Mouse (Mus musculus) right cerebral cortex, postnatal 36 days (tissue): ENCODE results near the gene Itga10.
A peak's percentile ranks its signal among the peaks of the same experiment; 100 is the strongest.
"Not testable (repeated sequence)": the region's sequence is repeated elsewhere in the genome, so short reads cannot be mapped to it uniquely, and the experiment has no call there.

Experiments used
- DNase-seq, 2 experiments: peaks; one replicate each; pipeline ENCODE4 v3.0.0; 2022; ENCODE audit warnings: low spot score in 2 of 2, mixed read lengths in 1 of 2

Gene Itga10

DNA sequence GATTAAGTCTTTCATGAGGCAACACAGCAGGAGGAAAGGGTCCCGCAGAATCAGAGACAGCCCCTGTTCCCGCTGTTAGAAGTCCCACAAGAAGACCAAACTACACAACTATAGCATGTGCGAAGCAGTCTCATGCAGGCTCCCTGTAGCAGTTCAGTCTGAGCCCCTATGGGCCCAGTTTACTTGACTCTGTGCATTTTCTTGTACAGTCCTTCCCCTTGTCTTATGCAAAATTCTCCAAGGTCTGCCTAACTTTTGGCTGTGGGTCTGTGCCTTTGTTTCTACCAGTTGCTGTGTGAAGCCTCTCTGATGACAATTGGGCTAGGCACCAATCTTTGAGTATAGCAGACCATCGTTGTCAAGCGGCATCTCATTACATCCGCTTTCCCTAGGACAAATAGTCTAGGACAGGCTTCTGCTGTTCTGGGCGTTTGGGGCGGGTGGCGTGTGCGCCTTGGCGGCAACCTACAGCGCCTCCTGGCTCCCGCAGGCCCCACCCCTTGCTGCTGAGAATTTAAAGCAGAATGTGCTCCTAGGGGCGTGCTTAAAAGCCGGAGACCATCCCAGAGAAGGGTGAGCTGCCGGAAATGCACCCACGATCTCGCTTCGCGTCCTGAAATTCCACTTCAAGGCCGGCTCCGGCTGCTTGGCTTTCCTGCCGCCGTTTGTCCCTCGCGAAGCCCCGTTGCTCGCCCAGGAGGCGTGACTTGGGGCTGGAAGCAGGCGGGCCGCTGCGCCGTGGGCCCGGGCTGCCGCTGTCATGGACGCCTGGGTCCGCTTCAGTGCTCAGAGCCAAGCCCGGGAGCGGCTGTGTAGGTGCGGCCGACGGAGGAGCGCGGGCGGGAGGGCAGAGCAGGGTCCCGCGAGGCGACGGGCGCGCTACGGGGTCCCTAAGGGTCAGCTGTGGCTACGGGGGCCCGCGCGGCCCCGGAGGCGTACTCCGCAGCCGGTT is 10.2 kb upstream of the Itga10 start, which contains the start of the genes Pex11b and Gm42957:
TSS of gene Pex11b (plus strand) at position 449 of the 952 bp plus-strand sequence.
TSS of gene Gm42957 (plus strand) at position 547 of the 952 bp plus-strand sequence.
- peak; percentile 85 to 88 for DNase-seq

DNA sequence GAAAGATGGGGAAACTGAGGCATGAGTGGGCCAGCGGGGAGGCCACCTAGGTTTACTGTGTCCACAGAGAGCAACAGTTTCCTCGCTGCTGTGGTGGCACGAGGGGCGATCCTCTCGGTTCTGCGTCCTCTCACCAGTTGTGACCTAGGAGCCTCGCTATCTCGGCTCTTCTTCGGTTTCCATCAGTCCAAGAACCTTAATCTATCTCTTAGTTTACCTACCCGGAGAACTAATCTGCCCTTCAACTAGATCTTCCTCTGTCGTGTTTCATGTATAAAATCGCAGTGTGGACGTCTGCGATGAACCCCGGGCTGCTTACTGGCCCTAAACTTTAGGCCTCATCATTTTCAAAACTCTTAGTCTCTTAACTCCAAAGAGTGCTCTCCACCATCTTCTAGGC is 9.5 kb upstream of the Itga10 start:
- DNase-seq: no peak

DNA sequence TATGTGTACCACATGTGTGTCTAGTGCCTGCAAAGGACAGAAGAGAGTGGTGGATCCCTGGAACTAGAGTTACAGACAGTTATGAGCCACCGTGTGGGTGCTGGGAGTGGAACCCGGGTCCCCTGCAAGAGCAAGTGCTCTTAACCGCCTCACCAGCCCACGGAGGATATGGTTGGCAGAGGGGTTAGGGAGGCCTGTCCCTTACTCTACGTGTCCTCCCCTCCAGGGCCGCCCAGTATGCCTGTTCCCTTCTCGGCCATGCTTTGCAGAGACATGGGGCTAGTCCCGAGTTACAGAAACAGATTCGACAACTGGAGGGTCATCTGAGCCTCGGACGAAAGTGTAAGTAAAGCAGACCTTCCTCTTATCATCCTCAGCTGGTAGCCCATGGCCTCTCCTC is 8.9 kb upstream of the Itga10 start:
- DNase-seq: no peak

DNA sequence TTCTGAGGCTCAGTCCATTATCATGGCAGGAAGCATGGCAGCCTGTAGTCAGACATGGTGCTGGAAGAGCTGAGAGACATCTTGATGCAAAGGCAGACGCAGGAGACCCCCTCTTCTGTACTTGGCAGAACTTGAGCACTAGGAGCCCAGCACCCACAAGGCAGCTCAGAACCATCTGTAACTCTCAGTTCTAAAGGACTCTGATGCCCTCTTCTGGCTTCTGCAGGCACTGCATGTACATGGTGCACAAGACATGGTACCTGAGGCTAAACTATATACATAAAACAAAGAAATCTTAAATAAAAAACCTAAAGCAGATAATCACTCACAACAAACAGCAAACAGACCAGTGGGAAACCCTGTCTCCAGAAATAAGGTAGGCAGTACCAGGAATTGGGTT is 6.2 kb upstream of the Itga10 start:
- peak in 1 of 2 experiments; percentile 27 for DNase-seq

DNA sequence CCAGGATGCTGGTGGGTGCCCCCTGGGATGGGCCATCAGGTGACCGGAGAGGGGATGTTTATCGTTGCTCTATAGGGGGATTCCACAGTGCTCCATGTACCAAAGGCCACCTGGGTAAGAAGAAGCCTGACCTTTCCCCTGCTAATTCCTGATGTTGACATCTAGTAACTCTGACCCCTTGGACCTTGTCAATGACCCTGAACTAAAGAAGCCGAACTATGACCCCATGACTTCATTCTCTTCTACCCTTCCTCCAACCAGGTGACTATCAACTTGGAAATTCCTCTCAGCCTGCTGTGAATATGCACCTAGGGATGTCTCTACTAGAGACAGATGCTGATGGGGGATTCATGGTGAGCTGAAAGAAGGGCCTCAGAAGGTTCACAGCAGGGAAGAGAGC is 2.0 kb downstream of the Itga10 start:
- no peak for DNase-seq

DNA sequence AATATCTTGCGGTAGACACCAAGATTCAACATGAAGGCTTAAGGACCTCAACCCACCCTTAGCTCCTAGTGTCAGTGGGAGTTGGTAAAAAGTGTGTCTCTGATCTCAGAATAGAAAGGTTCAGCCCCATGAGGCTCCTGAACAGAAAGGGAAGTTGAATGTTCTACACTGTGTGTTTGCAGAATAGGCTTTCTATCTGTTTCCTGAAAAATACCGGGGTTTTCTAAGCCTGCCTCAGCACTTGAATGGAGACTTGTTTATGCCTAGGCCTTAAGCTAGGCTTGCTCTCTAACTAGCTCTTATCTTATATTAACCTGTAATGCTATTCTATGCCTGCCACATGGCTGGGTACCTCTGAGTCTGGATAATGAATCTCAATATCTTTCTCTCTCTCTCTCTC is 15.5 kb downstream of the Itga10 start:
- no peak for DNase-seq

DNA sequence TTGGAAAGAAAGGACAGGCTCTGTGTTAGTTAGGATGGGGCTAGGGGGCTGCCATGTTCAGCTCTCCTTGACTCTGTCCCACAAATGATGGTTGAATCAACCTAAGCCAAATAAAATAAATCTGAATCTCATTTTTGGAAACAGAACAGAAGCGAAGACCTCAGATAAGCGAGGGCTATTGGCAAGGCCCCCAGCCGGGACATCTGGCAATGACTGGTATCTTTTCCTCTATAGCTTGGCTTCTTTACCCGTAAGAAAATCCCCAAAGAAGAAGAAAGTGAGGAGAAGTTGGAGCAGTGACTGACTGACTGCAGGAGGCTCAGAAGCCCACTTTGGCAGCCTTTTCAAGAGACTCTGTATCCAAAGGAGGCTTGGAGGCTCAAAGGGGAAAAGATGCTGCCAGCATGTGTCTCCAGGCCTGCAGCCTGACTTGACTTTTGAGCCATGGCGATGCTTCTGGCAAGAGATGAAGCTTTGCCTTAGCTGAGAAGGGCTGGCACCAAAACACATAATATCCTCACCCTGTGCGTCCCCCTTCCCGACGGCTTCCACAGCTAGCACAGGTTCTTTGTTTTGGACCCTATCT is 17.4 kb downstream of the Itga10 start:
- no peak for DNase-seq

DNA sequence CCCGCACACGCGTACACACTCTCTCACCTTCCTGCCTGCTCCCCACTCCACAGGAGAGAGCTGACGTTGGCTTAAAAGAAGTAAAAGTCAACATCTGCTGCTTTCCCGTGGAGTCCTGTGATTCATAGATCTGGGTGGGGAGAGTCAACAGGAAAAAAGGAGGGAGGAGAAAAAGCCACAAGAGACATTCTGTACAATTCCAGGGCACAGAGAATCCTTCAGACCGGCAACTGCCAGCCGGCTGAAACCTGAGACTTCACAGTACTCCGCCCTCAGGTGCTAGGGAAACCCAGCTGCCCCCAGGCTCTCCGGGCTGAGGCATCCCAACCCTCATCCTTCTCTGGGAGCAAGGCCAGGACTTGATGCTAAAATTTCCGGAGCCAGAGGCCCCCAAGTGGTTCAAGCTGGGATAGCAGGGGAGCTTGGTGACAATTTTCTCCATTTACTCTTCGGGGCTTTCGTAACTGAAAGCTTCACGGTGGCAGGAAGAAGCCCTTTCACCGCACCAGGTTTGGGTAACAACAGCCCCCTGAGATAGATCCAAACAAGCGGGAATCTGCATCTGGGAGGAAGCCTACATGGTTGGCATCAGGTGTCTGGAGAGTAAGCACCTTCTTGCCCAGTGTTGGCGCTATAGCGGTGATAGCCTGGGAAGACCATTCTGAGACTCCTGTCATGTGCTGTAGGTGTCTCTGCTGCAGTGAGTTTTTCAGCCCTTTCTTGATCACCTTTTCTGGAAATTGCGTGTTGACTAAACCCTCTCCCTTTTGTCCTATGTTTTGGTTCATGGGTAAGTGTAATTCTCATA is 18.3 kb downstream of the Itga10 start:
- DNase-seq: peak; percentile 75 to 81

DNA sequence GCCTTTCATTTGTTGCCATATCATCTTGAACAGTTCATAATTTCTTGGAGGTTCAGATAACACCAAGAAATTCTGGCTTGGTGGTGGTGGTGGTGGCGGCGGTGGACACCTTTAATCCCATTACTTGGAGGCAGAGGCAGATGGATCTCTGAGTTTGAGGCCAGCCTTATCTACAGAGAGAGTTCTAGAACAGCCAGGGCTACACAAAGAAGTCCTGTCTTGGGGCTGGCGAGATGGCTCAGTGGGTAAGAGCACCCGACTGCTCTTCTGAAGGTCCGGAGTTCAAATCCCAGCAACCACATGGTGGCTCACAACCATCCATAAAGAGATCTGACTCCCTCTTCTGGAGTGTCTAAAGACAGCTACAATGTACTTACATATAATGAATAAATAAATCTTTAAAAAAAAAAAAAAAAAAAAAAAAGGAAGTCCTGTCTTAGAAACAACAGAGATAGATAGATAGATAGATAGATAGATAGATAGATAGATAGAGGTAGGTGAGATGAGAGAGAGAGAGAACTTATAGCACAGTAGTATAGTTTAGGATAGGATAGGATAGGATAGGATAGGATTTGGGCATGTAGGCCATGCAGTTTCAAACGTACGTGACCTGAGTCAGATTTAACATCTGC is 20.5 kb downstream of the Itga10 start:
- not testable (repeated sequence) for DNase-seq

DNA sequence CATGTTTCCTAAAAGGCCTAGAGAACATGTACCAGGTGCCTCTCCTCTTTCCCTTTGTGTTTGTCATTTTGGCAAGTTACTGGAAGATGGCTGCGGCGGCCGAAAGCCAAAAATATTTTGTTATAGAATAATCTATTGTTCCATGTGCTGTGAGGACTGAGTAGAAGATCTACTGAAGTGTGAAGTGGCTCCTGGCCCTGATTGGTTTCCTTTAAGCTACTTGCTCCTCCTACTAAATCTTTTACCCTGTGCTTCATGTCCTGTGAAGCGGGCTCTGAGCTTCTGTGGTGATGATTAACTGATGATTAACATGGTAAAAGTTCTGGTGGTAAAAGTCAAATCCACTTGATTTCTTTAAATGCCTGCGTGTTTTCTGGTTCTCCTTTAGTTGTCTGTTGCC is 21.5 kb downstream of the Itga10 start:
- no peak for DNase-seq

DNA sequence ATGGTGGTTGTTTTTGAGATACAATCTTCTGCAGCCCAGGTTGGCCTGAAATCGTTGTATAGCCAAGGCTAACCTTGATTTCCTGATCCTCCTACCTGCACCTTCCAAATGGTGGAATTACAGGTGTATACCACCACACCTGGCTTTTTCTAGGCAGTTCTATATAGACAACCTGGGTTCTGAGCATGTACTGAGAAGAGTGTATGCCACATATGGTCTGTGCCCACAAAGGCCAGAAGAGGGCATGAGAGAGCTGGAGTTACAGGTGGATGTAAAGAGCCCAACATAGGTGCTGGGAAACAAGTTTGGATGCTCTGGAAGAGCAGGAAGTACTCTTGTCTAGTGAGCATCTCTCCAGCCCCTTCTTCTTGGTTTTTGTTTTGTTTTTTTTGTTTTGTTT is 21.9 kb downstream of the Itga10 start:
- no peak for DNase-seq

DNA sequence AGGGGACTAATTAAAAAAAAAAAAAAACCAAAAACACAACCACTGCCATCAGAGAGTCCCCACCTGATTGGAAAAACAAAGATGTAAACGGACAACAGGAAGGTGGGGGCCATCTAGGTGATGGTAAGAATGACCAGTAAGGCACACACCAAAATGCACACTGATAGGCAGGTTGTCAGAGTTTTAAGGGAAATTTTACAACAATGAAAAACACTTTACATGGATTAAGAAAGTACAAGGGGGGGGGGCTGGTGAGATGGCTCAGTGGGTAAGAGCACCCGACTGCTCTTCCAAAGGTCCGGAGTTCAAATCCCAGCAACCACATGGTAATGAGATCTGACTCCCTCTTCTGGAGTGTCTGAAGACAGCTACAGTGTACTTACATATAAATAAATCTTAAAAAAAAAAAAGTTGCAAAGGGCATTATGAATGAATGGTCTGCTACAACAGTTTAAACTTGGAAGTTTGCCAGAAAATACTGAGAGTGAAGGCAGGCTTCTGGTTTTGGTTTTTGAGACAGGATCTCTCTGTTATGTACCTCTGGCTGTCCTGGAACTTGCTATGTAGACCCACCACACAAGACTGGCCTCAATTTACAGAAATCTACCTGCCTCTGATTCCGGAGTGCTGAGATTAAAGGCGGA is 23.2 kb downstream of the Itga10 start:
- DNase-seq: no peak

DNA sequence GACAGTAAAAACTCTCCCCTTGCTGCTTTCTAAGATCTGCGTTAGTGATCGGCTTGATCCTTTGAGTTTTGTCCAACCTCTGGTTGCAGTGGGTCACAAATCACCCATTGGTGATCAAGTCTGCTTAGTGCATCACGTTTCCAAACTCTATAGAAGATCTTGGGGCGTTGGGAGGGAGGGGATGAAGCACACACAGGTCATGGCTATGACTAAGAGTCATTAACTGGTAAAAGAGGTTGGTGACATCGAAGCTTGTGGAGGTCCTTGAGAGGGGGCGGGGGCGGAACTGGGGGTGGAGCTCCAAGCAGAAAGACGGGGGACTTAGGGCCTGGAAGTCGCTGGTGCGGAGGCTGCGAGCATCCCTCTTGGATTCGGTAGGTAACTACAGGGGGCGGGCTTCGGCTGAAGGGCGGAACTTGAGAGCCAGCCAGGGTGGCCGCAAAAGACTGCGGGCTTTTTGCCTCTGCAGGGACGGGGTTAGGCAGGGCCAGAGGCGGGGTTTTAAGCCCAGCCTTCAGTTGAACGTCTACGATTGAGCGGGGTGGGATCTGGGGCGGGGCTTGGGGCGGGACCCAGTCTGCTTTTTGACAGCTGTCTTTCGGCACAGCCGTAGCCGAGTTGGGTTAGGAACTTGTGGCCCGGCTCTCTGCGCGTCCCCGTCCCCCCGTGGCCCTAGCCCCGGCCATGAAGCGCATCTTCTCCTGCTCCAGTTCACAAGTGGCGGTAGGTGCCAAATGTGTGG is 24.5 kb downstream of the Itga10 start, which contains the start of gene Ankrd35:
TSS of gene Ankrd35 (plus strand) at position 405 of the 742 bp plus-strand sequence.
- peak; percentile 52 to 68 for DNase-seq

DNA sequence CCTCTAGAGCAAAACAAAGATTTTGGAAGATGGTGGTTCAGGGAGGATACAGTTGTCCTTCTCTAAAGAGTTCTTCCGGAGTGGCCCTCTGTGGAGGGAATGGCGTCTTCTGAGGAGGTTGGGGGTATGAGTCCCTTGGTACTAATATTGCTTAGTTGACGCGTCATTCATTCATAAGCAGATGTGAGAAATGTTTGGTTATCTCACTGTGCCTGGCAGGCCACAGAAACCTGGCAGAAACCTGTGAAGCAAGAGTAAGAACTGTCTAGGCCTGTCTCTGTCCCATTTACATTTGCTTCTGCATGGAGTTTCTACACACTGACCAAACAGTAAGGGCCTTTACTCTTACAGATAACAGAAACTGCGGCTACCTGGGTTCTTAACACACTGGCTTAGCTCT is 26.1 kb downstream of the Itga10 start:
- DNase-seq: no peak

DNA sequence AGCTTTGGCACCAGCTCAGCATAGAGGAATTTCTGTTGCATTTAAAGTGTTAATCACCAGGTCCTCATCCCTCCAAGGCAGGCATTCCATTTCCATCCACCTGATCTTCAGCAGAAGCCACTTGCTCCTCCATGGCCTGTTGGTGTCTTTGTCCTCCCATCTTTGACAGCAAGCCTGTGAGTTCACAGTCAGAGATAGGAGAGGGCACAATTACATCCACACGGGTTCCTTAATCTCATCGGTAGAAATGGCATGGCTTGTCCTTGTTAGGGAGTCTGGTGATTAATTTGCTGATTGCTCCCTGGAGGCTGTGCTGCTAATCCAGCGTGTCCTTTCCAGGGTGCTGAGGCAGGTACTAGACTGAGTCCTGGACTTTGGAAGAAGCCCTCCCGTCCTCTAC is 28.1 kb downstream of the Itga10 start:
- no peak for DNase-seq

DNA sequence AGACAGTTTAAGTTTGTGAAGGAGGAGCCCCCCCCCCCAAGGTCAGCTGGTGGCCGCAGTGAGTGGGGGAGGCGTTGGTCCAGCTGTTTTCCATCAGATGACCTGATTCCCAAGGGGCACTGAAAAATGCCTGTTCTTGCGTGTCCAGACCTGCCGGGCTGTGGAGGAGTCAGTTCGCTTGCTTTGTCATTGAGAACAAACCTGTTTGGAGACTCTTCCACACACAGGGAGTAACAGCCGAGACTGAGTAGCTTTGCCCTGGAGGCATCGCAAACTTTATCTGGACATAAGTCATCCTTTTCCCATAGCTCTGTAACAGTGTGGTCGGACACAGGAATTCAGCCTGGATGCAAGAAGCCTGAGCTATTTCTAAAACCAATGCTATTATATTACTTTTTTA is 29.1 kb downstream of the Itga10 start:
- DNase-seq: no peak

DNA sequence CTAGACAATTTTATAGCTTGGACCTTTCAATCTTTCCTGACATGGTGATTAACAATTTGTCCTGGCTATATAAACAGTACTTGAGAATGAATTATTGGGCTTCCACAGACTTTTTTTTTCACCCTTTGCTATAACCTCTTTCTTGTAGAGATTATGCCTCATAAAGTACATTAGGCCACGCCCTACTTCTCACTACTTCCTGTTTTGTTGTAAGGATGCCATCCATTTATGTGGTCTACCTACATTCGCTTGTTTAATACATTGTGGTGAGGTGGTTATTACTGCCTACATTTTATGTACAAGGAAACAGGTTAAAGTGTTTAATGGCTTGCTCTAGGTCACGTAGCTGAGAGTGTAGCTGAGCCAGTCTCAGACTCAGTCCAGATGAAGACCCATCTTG is 29.8 kb downstream of the Itga10 start:
- no peak for DNase-seq

DNA sequence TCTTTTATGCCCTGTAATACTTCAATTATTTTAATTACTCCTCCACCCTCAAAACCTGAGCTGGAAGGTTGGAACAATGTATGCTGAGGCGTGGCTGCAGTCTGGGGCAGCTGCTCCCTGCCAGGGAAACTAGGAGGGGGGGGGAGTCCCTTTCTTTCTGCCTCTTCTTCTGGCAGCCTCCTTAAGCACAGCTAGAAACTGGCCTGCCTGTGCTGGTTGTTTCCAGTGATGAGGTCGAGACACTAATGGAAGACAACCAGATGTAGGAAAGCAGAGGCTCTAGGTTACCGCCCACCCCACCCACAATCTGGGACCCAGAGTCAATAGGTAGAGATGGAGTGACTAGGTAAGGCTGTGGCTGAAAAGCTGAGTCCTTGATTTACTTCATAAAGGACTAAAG is 30.3 kb downstream of the Itga10 start:
- no peak for DNase-seq

DNA sequence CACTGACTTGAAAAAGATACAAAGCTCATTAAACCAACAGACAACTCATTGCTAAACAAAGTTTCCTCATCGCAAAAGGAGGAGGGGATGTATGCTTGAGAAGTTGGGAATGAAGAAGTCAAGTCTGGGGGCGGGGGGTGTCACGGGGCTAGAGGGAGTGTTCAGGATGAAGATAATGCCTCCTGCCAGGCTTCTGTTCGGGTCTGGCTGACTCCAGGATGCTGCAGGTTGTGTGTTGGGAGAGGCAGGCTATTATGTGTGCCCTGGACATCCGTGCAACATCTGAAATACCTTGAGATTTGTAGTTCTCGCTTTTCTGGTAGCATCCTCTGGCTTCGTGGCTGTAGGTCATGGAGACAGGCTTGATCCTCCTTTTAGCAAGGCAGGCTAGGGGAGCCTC is 33.1 kb downstream of the Itga10 start:
- DNase-seq: no peak

DNA sequence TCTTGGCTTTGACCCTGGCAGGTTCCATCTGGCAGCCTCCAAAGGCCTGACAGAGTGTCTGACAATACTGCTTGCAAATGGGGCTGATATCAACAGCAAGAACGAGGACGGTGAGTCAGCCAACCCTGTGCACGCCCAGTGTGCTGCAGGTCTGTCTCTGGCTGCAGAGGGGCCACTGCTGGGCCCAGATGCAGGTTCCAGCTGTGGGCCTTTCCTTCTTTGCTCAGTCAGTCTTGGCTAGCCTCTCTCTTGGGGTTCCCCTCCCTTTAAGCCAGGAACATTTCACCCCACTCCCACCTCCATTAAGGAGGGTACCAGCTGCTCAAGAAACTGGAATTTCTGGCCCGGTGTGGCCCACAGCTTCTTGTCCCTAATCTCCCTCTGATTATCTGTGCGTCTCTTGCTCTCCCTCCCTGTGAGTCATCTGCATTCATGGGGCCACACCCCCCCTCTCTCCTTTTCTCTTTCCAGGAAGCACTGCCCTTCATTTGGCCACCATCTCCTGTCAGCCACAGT is 33.8 kb downstream of the Itga10 start:
- no peak for DNase-seq
